Mouse (Mus musculus): ENCODE results near the gene Ispd.

DNA sequence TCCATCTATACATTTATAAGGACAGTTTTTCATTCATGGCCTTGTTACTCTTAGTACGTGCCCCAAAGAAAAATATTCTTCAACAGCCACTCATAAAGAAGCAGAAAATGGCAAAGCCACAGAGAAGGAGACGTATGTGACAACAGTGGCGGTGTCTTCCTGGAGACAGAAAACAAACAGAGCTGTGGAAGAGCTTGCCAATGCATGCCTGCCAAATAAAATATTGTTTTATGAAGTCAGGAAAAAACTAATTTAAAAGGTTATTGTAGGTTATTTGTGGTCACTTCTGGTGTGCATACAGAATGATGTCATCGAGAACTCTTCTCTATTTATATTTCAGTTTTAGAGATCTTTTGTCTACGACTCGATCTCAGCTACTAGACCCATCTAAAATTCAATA, 341.5 kb downstream of the Ispd start:
- TF ChIP-seq POLR2A (IDR thresholded peaks at IDR 0.05; ENCODE audit: borderline replicate concordance, extremely low read depth, low read depth, low read length) (no peak), CTCF (IDR thresholded peaks at IDR 0.05; ENCODE audit: insufficient read depth, low read length) (no peak)
